Mouse (Mus musculus): ENCODE data around the gene Slc39a3.
"Not testable (repeated sequence)": the region's sequence is repeated elsewhere in the genome, so short reads cannot be mapped to it uniquely, and the experiment has no call there.

Gene Slc39a3

GRCm38 (mm10) chr10:81036988-81037580 is at the start of gene Slc39a3:
TSS of gene Slc39a3 (minus strand) at chr10:81037426.
- DNase-seq (ENCODE audit: low read depth, low spot score), result peak; percentile 98

DNA sequence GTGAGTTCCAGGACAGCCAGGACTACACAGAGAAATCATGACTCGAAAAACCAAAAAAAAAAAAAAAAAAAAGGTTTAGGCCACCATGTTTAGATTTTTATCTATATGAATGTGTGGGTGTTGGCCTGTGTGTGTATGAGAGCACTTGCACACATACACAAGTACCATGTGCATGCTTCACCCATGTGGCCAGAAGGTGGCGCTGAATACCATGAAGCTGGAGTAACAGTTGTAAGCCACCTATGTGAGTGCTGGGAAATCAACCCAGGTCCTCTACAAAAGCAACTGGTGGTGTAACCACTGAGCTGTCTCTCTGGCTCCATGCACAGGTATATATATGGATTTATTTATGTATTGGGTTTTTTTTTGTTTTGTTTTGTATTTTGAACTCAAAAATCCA is 49.8 kb upstream of the Slc39a3 start:
- no peak for DNase-seq (ENCODE audit: low read depth, low spot score)

DNA sequence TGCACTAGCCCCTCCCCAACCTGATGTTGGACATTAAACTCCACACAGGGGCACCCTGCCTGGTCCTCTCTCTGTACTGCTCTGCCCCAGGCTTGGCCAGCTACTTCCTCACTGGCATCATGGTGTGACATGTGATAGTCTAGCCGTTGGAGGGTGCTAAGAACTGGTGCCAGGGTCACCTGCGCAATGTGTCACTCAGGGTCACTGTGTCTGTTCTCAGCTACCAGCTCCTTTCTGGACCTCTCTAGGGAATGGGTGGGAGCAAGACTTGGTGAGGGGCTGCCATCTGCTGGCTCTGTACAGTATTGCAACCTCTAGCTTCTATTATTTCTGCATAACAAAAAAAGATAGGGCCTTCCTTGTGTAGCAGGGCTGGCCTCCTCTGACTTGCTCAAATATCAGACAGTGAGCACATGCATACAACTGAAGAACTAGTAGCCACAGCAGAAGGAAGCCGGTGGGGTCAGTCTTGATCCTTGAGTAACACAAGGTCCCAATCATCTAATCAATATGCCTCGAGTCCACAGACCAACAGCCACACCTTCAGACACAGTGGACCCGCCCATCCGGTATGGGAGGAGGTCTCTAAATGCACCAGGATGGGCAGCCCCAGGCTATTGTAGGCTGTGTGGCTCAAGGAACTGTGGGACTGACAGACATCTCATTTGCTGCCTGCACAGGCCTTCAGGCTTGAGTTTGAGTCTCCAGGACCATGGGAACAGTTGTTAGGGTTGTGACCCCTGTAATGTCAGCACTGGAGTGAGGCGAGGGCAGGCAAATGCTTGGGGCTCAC is 45.1 kb upstream of the Slc39a3 start:
- DNase-seq (ENCODE audit: low read depth, low spot score), result peak; percentile 33

DNA sequence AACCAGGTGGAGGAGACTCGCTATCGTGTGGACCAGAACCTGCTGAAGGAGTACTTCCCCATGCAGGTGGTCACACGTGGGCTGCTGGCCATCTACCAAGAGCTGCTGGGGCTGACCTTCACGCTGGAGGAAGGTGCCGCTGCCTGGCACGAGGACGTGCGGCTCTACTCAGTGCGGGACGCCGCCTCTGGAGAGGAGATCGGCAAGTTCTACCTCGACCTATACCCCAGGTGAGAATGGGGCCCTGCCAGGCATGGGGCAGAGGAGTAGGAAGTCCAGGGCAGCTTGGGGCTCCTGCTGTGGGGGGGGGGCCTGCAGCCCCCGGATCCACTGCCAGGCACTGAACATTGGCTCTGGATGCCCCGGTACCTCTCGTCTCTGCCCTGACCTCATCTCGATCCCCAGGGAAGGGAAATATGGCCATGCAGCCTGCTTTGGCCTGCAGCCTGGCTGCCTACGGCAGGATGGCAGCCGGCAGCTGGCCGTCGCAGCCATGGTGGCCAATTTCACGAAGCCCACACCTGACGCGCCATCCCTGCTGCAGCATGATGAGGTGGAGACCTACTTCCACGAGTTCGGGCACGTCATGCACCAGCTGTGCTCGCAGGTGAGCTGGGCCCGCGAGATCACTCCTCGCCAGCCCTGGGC is 42.9 kb upstream of the Slc39a3 start:
- no peak for DNase-seq (ENCODE audit: low read depth, low spot score)

DNA sequence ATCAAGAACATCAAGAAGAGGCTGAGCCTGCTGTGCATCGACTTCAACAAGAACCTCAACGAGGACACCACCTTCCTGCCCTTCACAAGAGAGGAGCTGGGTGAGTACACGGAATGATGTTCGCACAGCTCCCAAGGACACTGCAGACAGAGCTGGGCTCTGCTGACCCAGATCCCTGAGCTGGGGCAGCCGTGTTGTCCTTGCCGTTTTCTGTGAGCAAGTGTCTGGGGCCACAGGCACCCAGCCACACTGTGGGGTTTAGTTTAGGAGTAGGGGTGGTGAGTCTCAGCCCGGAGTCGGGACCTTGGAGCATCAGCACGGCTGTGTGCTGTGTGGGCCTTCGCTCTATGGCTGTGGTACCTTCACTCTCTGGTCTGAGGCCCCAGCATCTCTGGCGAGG is 40.7 kb upstream of the Slc39a3 start:
- no peak for DNase-seq (ENCODE audit: low read depth, low spot score)

- no peak for DNase-seq (ENCODE audit: low read depth, low spot score)
Measured at GRCm38 (mm10) chr10:81076356-81076755, 39.1 kb upstream of the Slc39a3 start.

GRCm38 (mm10) chr10:81075734-81076133 is 38.5 kb upstream of the Slc39a3 start:
- no peak for DNase-seq (ENCODE audit: low read depth, low spot score)

DNA sequence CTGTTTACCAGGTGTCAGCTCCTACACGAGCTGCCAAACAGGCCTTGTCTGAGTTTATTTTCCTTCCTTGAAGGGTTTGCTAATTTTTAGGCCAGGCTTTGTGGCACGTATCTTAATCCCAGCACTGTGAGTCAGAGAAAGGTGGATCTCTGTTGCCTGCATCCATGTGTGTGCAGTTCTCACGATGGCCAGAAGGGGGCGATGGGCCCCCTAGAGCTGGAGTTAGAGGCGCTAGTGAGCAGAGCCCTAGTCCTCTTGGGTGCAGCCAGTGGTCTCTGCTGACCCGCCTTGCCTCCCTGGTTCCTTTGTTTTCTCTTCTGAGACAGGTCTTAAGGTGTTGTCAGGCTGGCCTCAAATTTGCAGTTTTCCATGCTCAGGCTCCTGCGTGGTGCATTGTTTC is 36.2 kb upstream of the Slc39a3 start:
- DNase-seq (ENCODE audit: low read depth, low spot score), result no peak

GRCm38 (mm10) chr10:81072290-81072689 is 35.1 kb upstream of the Slc39a3 start:
- no peak for DNase-seq (ENCODE audit: low read depth, low spot score)

DNA sequence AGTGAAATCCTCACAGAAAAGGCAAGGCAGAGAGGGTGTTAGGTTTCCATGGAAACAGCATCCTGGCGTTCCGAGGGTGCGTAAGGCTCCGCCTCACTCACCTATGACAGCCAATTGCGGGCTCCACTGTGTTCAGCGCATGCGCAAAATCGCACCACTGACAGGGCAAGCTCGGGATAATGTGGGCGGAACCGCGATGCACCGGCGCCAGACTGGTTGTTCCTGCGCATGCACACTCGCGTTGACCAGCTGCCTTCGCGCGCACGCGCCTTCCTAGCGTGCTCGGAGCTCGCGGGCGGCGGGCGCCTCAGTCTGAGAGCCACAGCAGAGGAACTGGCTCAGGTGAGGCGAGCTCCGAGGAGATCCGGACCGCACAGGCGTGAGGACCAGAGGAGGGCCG is 32.6 kb upstream of the Slc39a3 start, which contains the start of gene Thop1:
Gene Thop1 (plus strand): TSS at position 200 of the 400 bp plus-strand sequence.
- DNase-seq (ENCODE audit: low read depth, low spot score), result peak; percentile 99

- DNase-seq (ENCODE audit: low read depth, low spot score), result no peak
Measured at GRCm38 (mm10) chr10:81068706-81069105, 31.5 kb upstream of the Slc39a3 start.

DNA sequence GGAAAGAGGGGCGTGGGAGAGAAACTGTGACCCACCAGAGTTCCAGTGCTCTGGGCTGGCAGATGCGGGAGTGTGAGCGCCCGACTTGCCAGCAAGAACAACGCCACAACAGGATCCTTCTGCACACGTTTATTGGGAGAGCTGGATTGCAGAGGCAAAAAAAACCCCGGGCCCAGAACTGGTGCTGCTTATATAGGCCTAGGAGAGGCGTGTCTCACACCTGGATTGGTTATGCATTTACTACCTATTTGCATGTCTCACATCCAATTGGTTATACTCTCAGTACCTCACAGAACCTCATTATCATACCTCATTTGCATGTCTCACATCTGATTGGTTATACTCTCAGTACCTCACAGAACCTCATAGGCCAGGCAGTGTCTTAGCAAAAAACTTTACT is 27.3 kb upstream of the Slc39a3 start:
- DNase-seq (ENCODE audit: low read depth, low spot score), result not testable (repeated sequence)

- no peak for DNase-seq (ENCODE audit: low read depth, low spot score)
Measured at GRCm38 (mm10) chr10:81062710-81063109, 25.5 kb upstream of the Slc39a3 start.

GRCm38 (mm10) chr10:81059603-81060543 is 22.6 kb upstream of the Slc39a3 start, which contains the start of gene Sgta:
TSS of gene Sgta (minus strand) at chr10:81060181.
- DNase-seq (ENCODE audit: low read depth, low spot score), result peak; percentile 99

DNA sequence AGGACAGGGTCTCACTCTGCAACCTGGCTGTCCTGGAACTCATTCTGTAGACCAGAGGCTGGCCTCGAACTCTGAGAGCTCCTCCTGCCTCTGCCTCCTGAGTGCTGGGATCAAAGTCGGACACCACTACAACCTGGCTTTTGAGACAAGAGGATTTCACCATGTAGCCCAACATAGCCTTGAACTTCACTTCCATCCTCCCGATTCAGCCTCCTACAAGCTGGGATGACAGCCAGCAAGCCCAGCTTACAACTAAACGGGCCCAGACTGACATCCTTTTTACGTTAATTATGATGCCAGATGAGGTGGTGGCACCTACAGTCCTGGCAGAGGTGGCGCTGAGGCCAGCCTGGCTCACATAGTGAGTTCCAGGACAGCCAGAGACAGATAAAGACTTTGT is 21.7 kb upstream of the Slc39a3 start:
- DNase-seq (ENCODE audit: low read depth, low spot score), result no peak

DNA sequence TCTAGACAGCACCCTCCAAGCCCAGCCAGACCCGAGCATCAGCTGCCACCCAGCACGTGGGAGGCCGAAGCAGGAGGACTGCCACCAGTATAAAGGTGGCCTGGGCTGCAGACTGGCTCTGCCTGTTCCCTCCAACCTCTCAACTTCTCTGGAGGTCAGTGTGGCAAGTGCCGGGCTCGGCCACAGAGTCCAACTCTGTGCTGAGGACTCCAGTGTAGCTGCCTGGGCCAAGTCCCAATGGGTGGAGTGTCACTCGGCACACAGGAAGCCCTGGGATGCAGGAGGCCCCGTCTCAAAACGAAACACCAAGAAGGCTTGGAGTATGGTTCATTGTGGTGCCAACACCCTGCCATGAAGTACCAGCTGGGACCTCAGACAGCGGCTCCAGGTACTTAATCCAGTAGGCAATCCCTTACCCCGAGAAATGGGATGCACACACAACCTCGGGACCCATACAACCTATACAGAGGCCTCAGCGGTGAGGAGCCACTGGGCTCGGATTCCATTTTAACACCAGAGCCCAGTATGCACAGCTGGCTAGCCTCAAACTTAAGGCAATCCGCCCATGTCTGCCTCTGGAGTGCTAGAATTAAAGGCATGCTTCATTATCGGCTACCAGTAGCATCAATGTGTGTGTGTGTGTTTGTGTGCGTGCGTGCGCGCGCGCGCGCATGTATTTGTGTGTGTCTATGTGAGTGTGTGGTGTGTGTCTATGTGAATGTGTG is 20.3 kb upstream of the Slc39a3 start:
- no peak for DNase-seq (ENCODE audit: low read depth, low spot score)

GRCm38 (mm10) chr10:81055802-81056340 is 18.6 kb upstream of the Slc39a3 start:
- DNase-seq (ENCODE audit: low read depth, low spot score), result not testable (repeated sequence)

DNA sequence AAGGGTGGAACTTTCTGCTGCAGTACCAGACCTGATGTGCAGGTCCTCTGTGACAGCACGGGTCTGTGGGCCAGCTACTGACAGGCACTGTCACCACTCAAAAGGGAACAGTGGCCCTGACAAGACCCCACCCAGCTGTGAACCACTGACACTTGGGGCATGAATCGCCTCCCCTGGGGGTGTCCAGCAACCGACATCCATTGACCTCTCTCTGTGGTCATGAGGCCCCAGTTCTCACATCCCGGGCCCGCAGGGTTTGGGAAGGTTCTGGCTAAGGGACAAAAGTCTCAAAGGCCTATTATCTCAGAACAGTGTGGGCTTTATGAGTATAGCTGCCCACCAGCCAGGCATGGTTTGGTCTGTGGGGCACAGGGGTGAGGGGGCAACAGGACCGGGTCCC is 17.9 kb upstream of the Slc39a3 start:
- no peak for DNase-seq (ENCODE audit: low read depth, low spot score)

DNA sequence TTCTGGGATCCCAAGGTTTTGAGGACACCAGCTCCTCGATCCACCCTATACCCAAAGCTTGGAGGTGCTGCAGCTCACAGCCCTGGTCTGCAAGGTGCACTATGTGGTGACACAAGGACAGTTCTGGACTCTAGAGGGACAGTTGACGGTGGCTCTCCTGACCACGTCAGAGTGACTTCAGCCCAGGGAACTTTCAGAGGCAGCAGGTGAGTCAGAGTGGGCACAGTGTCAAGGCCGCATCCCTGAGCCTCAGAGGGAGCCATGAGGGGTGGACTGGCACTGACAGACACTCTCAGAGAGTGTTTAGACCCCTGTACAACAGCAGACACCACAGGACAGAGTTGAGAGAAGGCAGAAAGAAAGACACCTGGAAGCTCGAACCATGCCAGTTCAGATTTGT is 15.4 kb upstream of the Slc39a3 start:
- no peak for DNase-seq (ENCODE audit: low read depth, low spot score)

GRCm38 (mm10) chr10:81051133-81051532 is 13.9 kb upstream of the Slc39a3 start:
- DNase-seq (ENCODE audit: low read depth, low spot score), result no peak

GRCm38 (mm10) chr10:81050645-81051044 is 13.4 kb upstream of the Slc39a3 start:
- no peak for DNase-seq (ENCODE audit: low read depth, low spot score)
